Mouse (Mus musculus): ENCODE results near the gene Lrrc17.
A peak's percentile ranks its signal among the peaks of the same experiment; 100 is the strongest.
"Not testable (repeated sequence)": the region's sequence is repeated elsewhere in the genome, so short reads cannot be mapped to it uniquely, and the experiment has no call there.

The Lrrc17 gene

GRCm38 (mm10) chr5:21608311-21609304 is 65.2 kb downstream of the Lrrc17 start:
- peak; percentile 40 for DNase-seq (ENCODE audit: low spot score)

- DNase-seq (ENCODE audit: low spot score), result no peak
These were observed 67.6 kb downstream of the Lrrc17 start for GRCm38 (mm10) chr5:21610996-21611395.

- DNase-seq (ENCODE audit: low spot score), result not testable (repeated sequence)
These were observed 70.9 kb downstream of the Lrrc17 start for GRCm38 (mm10) chr5:21614299-21614698.

- DNase-seq (ENCODE audit: low spot score), result no peak
These were observed 73.2 kb downstream of the Lrrc17 start for GRCm38 (mm10) chr5:21616450-21617009.

All from left cerebral cortex, adult 11 months (tissue).